Mouse (Mus musculus): ENCODE measurements around the gene Edem1. TPM values are rescaled to one million over a fixed set of nuclear protein-coding genes. Genes with fewer than 3 reads are reported as not detected.

The Edem1 gene
- polyA plus RNA-seq, 1 experiment from 2014 or later: 25.0 TPM

DNA sequence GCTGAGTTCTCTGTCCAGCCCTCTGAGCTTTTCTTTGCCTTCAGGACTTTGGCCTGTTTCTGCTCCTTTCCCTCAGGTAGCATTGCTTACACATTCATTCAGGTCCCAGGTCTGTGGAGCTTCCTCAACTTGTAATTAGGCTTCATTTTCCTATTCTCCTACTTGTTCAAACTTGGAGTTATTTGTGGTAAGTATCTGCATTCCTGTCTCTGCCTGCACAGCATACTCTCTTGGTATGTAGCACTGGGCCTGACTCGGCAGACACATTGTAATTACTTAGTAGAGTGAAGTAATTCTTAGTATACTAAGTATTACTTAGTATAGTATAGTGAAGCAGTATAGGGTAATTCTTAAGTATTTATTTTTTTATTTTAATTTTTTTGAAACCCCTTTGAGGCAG is 32.5 kb upstream of the Edem1 start:
- H3K36me3 ChIP-seq (ENCODE audit: control insufficient read depth, insufficient read depth, low read length): no peaks in the 10 kb centered on the region
- no peaks in the 10 kb centered on the region for H3K27me3 ChIP-seq (replicated peaks; ENCODE audit: control insufficient read depth, insufficient read depth, low read length)
- H3K27ac ChIP-seq (ENCODE audit: low read depth, low read length): no peak overlapping the region
- ATAC-seq (replicated peaks; ENCODE audit: low FRiP score) (no peak), DNase-seq (ENCODE audit: low spot score) (no peak)
- H3K9me3 ChIP-seq (ENCODE audit: control insufficient read depth, low read length): no peaks in the 10 kb centered on the region
- 91% methylated on average over 1 of the region's 1 CpGs for WGBS
- H3K9ac ChIP-seq (ENCODE audit: low read depth, low read length): no peak overlapping the region
- no peak overlapping the region for H3K4me2 ChIP-seq
- H3K4me3 ChIP-seq (ENCODE audit: low read depth, low read length): no peak overlapping the region
- peaks cover 3% of the 10 kb centered on the region; the same call in 1 of the 2 replicates for H3K4me1 ChIP-seq (replicated peaks; ENCODE audit: control insufficient read depth, insufficient read depth, low read length)

GRCm38 (mm10) chr6:108796706-108797105 is 31.7 kb upstream of the Edem1 start:
- no peak; the same call in 1 of the 2 replicates for ATAC-seq (replicated peaks; ENCODE audit: low FRiP score)
- H3K27me3 ChIP-seq (replicated peaks; ENCODE audit: control insufficient read depth, insufficient read depth, low read length): no peaks in the 10 kb centered on the region
- WGBS: 58% methylated on average over 2 of the region's 2 CpGs
- no peaks in the 10 kb centered on the region for H3K9me3 ChIP-seq (ENCODE audit: control insufficient read depth, low read length)
- DNase-seq (ENCODE audit: low spot score): no peak
- H3K36me3 ChIP-seq (ENCODE audit: control insufficient read depth, insufficient read depth, low read length): no peaks in the 10 kb centered on the region
- H3K4me1 ChIP-seq (replicated peaks; ENCODE audit: control insufficient read depth, insufficient read depth, low read length): peaks cover 1% of the 10 kb centered on the region; the same call in 1 of the 2 replicates
- no peak overlapping the region for H3K9ac ChIP-seq (ENCODE audit: low read depth, low read length)
- H3K4me2 ChIP-seq: no peak overlapping the region
- no peak overlapping the region for H3K4me3 ChIP-seq (ENCODE audit: low read depth, low read length)
- H3K27ac ChIP-seq (ENCODE audit: low read depth, low read length): no peak overlapping the region

DNA sequence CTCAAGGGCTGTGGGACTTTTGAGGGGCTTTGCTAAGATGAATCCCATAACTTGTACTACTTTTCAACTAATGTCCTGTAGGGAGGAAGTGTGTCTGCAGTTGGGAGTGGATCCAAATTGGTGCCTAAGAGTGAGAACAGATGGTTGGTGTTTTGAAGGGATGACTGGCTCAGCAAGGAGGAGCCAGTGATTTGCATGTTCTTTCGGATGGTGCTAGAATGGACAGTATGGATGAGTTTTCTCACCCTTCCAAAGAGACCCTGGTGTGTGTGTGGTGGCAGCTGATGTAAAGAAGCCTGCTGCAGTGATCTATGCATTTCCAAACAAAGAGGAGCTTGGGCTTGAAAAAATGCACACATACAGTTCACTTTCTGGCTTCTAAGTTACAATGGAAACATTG is 23.2 kb upstream of the Edem1 start:
- ATAC-seq (replicated peaks; ENCODE audit: low FRiP score) (no peak), DNase-seq (ENCODE audit: low spot score) (no peak)
- Histone ChIP-seq H3K4me2 (no peak overlapping the region), H3K9ac (ENCODE audit: low read depth, low read length) (no peak overlapping the region), H3K27me3 (replicated peaks; ENCODE audit: control insufficient read depth, insufficient read depth, low read length) (no peaks in the 10 kb centered on the region), H3K4me3 (ENCODE audit: low read depth, low read length) (no peak overlapping the region), H3K9me3 (ENCODE audit: control insufficient read depth, low read length) (no peaks in the 10 kb centered on the region), H3K36me3 (ENCODE audit: control insufficient read depth, insufficient read depth, low read length) (no peaks in the 10 kb centered on the region), H3K27ac (ENCODE audit: low read depth, low read length) (no peak overlapping the region), H3K4me1 (replicated peaks; ENCODE audit: control insufficient read depth, insufficient read depth, low read length) (no peaks in the 10 kb centered on the region)
- 74% methylated on average over 1 of the region's 1 CpGs for whole genome bisulfite sequencing

GRCm38 (mm10) chr6:108805871-108806270 is 22.6 kb upstream of the Edem1 start:
- Histone ChIP-seq H3K4me2 (no peak overlapping the region), H3K27me3 (replicated peaks; ENCODE audit: control insufficient read depth, insufficient read depth, low read length) (no peaks in the 10 kb centered on the region), H3K4me3 (ENCODE audit: low read depth, low read length) (no peak overlapping the region), H3K4me1 (replicated peaks; ENCODE audit: control insufficient read depth, insufficient read depth, low read length) (no peaks in the 10 kb centered on the region), H3K27ac (ENCODE audit: low read depth, low read length) (no peak overlapping the region), H3K9ac (ENCODE audit: low read depth, low read length) (no peak overlapping the region), H3K36me3 (ENCODE audit: control insufficient read depth, insufficient read depth, low read length) (no peaks in the 10 kb centered on the region), H3K9me3 (ENCODE audit: control insufficient read depth, low read length) (no peaks in the 10 kb centered on the region)
- ATAC-seq (replicated peaks; ENCODE audit: low FRiP score) (no peak), DNase-seq (ENCODE audit: low spot score) (no peak)
- 72% methylated on average over 7 of the region's 7 CpGs for WGBS

- DNase-seq (ENCODE audit: low spot score): no peak
- H3K4me3 ChIP-seq (ENCODE audit: low read depth, low read length): no peak overlapping the region
- no peak overlapping the region for H3K4me2 ChIP-seq
- H3K27ac ChIP-seq (ENCODE audit: low read depth, low read length): no peak overlapping the region
- WGBS: 70% methylated on average over 3 of the region's 3 CpGs
- H3K27me3 ChIP-seq (replicated peaks; ENCODE audit: control insufficient read depth, insufficient read depth, low read length): no peaks in the 10 kb centered on the region
- no peak for ATAC-seq (replicated peaks; ENCODE audit: low FRiP score)
- no peaks in the 10 kb centered on the region for H3K9me3 ChIP-seq (ENCODE audit: control insufficient read depth, low read length)
- H3K4me1 ChIP-seq (replicated peaks; ENCODE audit: control insufficient read depth, insufficient read depth, low read length): no peaks in the 10 kb centered on the region
- H3K36me3 ChIP-seq (ENCODE audit: control insufficient read depth, insufficient read depth, low read length): no peaks in the 10 kb centered on the region
- H3K9ac ChIP-seq (ENCODE audit: low read depth, low read length): no peak overlapping the region
Observed at GRCm38 (mm10) chr6:108807446-108807845, 21.0 kb upstream of the Edem1 start.

- WGBS: 92% methylated on average over 1 of the region's 1 CpGs
Observed at GRCm38 (mm10) chr6:108808786-108809185, 19.7 kb upstream of the Edem1 start.

DNA sequence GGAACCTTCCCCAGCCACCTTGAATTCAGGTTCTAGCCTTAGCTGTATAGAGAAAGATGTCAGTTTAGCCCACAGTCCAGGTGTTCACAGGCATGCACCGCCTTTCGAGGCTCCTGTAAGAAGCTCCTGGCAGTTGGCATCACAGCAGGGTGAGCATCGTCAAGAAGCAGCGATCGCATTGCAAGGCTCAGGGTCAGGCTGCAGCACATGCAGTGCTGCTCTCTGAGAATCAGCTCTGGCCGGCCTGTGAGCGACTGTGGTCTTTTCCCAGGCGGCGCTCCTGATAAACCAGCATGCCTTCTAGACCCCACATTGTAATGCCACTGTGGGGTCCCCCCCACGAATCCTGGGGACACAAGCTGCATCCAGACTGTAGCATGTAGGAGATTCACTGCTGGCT is 18.2 kb upstream of the Edem1 start:
- H3K4me3 ChIP-seq (ENCODE audit: low read depth, low read length): no peak overlapping the region
- WGBS: 74% methylated on average over 10 of the region's 10 CpGs
- no peak overlapping the region for H3K4me2 ChIP-seq
- no peaks in the 10 kb centered on the region for H3K27me3 ChIP-seq (replicated peaks; ENCODE audit: control insufficient read depth, insufficient read depth, low read length)
- DNase-seq (ENCODE audit: low spot score): no peak
- no peaks in the 10 kb centered on the region for H3K9me3 ChIP-seq (ENCODE audit: control insufficient read depth, low read length)
- no peak overlapping the region for H3K9ac ChIP-seq (ENCODE audit: low read depth, low read length)
- H3K4me1 ChIP-seq (replicated peaks; ENCODE audit: control insufficient read depth, insufficient read depth, low read length): no peaks in the 10 kb centered on the region
- no peak for ATAC-seq (replicated peaks; ENCODE audit: low FRiP score)
- H3K36me3 ChIP-seq (ENCODE audit: control insufficient read depth, insufficient read depth, low read length): no peaks in the 10 kb centered on the region
- H3K27ac ChIP-seq (ENCODE audit: low read depth, low read length): no peak overlapping the region

More at GRCm38 (mm10) chr6:108808786-108809185, 19.7 kb upstream of the Edem1 start:
- Histone ChIP-seq H3K27me3 (replicated peaks; ENCODE audit: control insufficient read depth, insufficient read depth, low read length) (no peaks in the 10 kb centered on the region), H3K27ac (ENCODE audit: low read depth, low read length) (no peak overlapping the region), H3K4me1 (replicated peaks; ENCODE audit: control insufficient read depth, insufficient read depth, low read length) (no peaks in the 10 kb centered on the region), H3K9me3 (ENCODE audit: control insufficient read depth, low read length) (no peaks in the 10 kb centered on the region), H3K9ac (ENCODE audit: low read depth, low read length) (no peak overlapping the region), H3K4me2 (no peak overlapping the region), H3K4me3 (ENCODE audit: low read depth, low read length) (no peak overlapping the region), H3K36me3 (ENCODE audit: control insufficient read depth, insufficient read depth, low read length) (no peaks in the 10 kb centered on the region)
- DNase-seq (ENCODE audit: low spot score): no peak
- no peak for ATAC-seq (replicated peaks; ENCODE audit: low FRiP score)

GRCm38 (mm10) chr6:108812134-108812533 is 16.3 kb upstream of the Edem1 start:
- WGBS: 86% methylated on average over 2 of the region's 2 CpGs
- Histone ChIP-seq H3K36me3 (ENCODE audit: control insufficient read depth, insufficient read depth, low read length) (no peaks in the 10 kb centered on the region), H3K4me1 (replicated peaks; ENCODE audit: control insufficient read depth, insufficient read depth, low read length) (no peaks in the 10 kb centered on the region), H3K9me3 (ENCODE audit: control insufficient read depth, low read length) (no peaks in the 10 kb centered on the region), H3K27me3 (replicated peaks; ENCODE audit: control insufficient read depth, insufficient read depth, low read length) (no peaks in the 10 kb centered on the region), H3K4me2 (no peak overlapping the region), H3K4me3 (ENCODE audit: low read depth, low read length) (no peak overlapping the region), H3K9ac (ENCODE audit: low read depth, low read length) (no peak overlapping the region), H3K27ac (ENCODE audit: low read depth, low read length) (no peak overlapping the region)
- DNase-seq (ENCODE audit: low spot score) (no peak), ATAC-seq (replicated peaks; ENCODE audit: low FRiP score) (no peak)

GRCm38 (mm10) chr6:108817510-108817909 is 10.9 kb upstream of the Edem1 start:
- H3K4me3 ChIP-seq (ENCODE audit: low read depth, low read length): no peak overlapping the region
- ATAC-seq (replicated peaks; ENCODE audit: low FRiP score): no peak
- 78% methylated on average over 4 of the region's 4 CpGs for WGBS
- H3K36me3 ChIP-seq (ENCODE audit: control insufficient read depth, insufficient read depth, low read length): peaks cover 4% of the 10 kb centered on the region; the same call in 1 of the 2 replicates
- no peak overlapping the region for H3K27ac ChIP-seq (ENCODE audit: low read depth, low read length)
- DNase-seq (ENCODE audit: low spot score): no peak
- no peaks in the 10 kb centered on the region for H3K4me1 ChIP-seq (replicated peaks; ENCODE audit: control insufficient read depth, insufficient read depth, low read length)
- no peaks in the 10 kb centered on the region for H3K27me3 ChIP-seq (replicated peaks; ENCODE audit: control insufficient read depth, insufficient read depth, low read length)
- no peak overlapping the region for H3K9ac ChIP-seq (ENCODE audit: low read depth, low read length)
- no peak overlapping the region for H3K4me2 ChIP-seq
- no peaks in the 10 kb centered on the region for H3K9me3 ChIP-seq (ENCODE audit: control insufficient read depth, low read length)
